In the genomic region with DNA sequence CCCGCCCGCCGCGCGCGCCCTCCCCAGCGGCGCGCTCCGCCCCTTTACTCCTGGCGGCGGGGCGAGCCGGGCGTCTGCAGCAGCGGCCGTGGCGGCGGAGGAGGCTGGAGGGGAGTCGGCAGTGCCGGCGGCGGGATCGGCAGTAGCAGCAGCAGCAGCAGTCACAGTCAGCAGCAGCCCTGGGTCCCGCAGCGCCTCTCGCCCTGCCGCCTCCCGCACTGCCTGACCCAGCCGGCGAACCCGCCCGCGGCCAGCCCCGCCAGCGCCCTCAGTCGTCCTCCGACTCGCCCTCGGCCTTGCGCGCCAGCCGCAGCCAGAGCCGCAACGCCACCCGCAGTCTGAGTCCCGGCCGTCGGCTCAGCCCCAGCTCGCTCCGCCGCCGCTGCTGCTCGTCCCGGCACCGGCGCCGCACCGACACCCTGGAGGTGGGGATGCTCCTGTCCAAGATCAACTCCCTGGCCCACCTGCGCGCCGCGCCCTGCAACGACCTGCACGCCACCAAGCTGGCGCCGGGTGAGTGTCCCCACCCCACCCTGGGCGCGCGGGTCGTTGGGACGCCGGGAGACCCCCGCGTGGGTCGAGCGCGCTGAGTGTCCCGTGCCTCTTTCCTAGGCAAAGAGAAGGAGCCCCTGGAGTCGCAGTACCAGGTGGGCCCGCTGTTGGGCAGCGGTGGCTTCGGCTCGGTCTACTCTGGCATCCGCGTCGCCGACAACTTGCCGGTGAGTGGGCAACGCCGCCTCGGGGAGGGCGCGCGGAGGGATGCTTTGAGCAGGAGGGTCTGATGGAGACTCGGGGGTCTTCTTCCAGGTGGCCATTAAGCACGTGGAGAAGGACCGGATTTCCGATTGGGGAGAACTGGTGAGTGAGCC, we compare ENCODE assay signal across 8 mouse cellular contexts. TPM values are rescaled to one million over a fixed set of nuclear protein-coding genes. Genes with fewer than 3 reads are reported as not detected.
DNase-seq lines count a peak whose midpoint lies in the region; ATAC-seq lines count a peak whose summit lies in the region.

Pim1 (plus strand) TSS at position 41 of the 869 bp plus-strand sequence.

- no peaks in the 10 kb centered on the region for H3K27me3 ChIP-seq in embryonic facial prominence, embryonic 14.5 days (replicated peaks; ENCODE audit: control insufficient read depth, insufficient read depth, low read length)
- no peaks in the 10 kb centered on the region for H3K27me3 ChIP-seq in heart, embryonic 15.5 days
- H3K27me3 ChIP-seq in limb, embryonic 11.5 days (ENCODE audit: control insufficient read depth, insufficient read depth, low read length): no peaks in the 10 kb centered on the region
- no peaks in the 10 kb centered on the region for H3K27me3 ChIP-seq in midbrain, embryonic 13.5 days

- DNase-seq in cerebellum, postnatal 4 days (ENCODE audit: low spot score in 2 of 2): peak; percentile 43 to 55
- DNase-seq in cerebellum, adult 9-11 months: no peak
- DNase-seq in ES-CJ7 (ENCODE audit: low read depth, low spot score): peak; percentile 39
- peak; percentile 53 for DNase-seq in embryonic facial prominence, embryonic 14.5 days (ENCODE audit: low spot score)
- DNase-seq in limb, embryonic 11.5 days (ENCODE audit: low spot score): peak; percentile 77
- DNase-seq in thymus, postnatal 10 days (ENCODE audit: low spot score in 2 of 2): peak; percentile 62 to 63

- WGBS in embryonic facial prominence, embryonic 14.5 days: 0% methylated on average over 29 of the region's 99 CpGs
- under 1% methylated on average over 76 of the region's 99 CpGs for WGBS in heart, embryonic 15.5 days
- under 1% methylated on average over 74 of the region's 99 CpGs for WGBS in limb, embryonic 11.5 days
- whole genome bisulfite sequencing in midbrain, embryonic 13.5 days: under 1% methylated on average over 63 of the region's 99 CpGs

- H3K4me3 ChIP-seq in embryonic facial prominence, embryonic 14.5 days (ENCODE audit: low read depth, low read length): peak within 1 kb of the TSS; percentile 96
- H3K4me3 ChIP-seq in heart, embryonic 15.5 days: peak within 1 kb of the TSS; percentile 89
- H3K4me3 ChIP-seq in limb, embryonic 11.5 days (ENCODE audit: low read depth, low read length): peak within 1 kb of the TSS; percentile 92
- H3K4me3 ChIP-seq in midbrain, embryonic 13.5 days (replicated peaks): peak within 1 kb of the TSS; percentile 90

- H3K9ac ChIP-seq in embryonic facial prominence, embryonic 14.5 days (ENCODE audit: low read depth, low read length): peak within 1 kb of the TSS; percentile 93
- H3K9ac ChIP-seq in heart, embryonic 15.5 days: peak within 1 kb of the TSS; percentile 98
- H3K9ac ChIP-seq in limb, embryonic 11.5 days (ENCODE audit: low read length): peak within 1 kb of the TSS; percentile 92
- peak within 1 kb of the TSS; percentile 91 for H3K9ac ChIP-seq in midbrain, embryonic 13.5 days (replicated peaks)

- H3K4me1 ChIP-seq in embryonic facial prominence, embryonic 14.5 days (ENCODE audit: control insufficient read depth, insufficient read depth, low read length): peaks cover 11% of the 10 kb centered on the region
- H3K4me1 ChIP-seq in heart, embryonic 15.5 days (replicated peaks): peaks cover 23% of the 10 kb centered on the region
- H3K4me1 ChIP-seq in limb, embryonic 11.5 days (ENCODE audit: control insufficient read depth, insufficient read depth, low read length): peaks cover 17% of the 10 kb centered on the region
- H3K4me1 ChIP-seq in midbrain, embryonic 13.5 days (replicated peaks): peaks cover 34% of the 10 kb centered on the region

- H3K9me3 ChIP-seq in embryonic facial prominence, embryonic 14.5 days (ENCODE audit: control insufficient read depth, low read length): no peaks in the 10 kb centered on the region
- no peaks in the 10 kb centered on the region for H3K9me3 ChIP-seq in heart, embryonic 15.5 days (replicated peaks)
- no peaks in the 10 kb centered on the region for H3K9me3 ChIP-seq in limb, embryonic 11.5 days (ENCODE audit: control insufficient read depth, low read length)
- H3K9me3 ChIP-seq in midbrain, embryonic 13.5 days: no peaks in the 10 kb centered on the region

- H3K36me3 ChIP-seq in embryonic facial prominence, embryonic 14.5 days (ENCODE audit: control insufficient read depth, insufficient read depth, low read length): peaks cover 15% of the 10 kb centered on the region
- peaks cover 15% of the 10 kb centered on the region for H3K36me3 ChIP-seq in heart, embryonic 15.5 days
- peaks cover 10% of the 10 kb centered on the region for H3K36me3 ChIP-seq in limb, embryonic 11.5 days (ENCODE audit: control insufficient read depth, insufficient read depth, low read length)
- peaks cover 13% of the 10 kb centered on the region for H3K36me3 ChIP-seq in midbrain, embryonic 13.5 days

- H3K4me2 ChIP-seq in embryonic facial prominence, embryonic 14.5 days (ENCODE audit: low read depth, low read length): peak within 1 kb of the TSS; percentile 97
- H3K4me2 ChIP-seq in heart, embryonic 15.5 days: peak within 1 kb of the TSS; percentile 84
- H3K4me2 ChIP-seq in limb, embryonic 11.5 days (ENCODE audit: low read depth, severe bottlenecking): peak within 1 kb of the TSS; percentile 87
- peak within 1 kb of the TSS; percentile 95 for H3K4me2 ChIP-seq in midbrain, embryonic 13.5 days (replicated peaks)

- H3K27ac ChIP-seq in embryonic facial prominence, embryonic 14.5 days (replicated peaks; ENCODE audit: low read depth, low read length): peak within 1 kb of the TSS; percentile 96
- peak within 1 kb of the TSS; percentile 94 for H3K27ac ChIP-seq in heart, embryonic 15.5 days
- peak within 1 kb of the TSS; percentile 88 for H3K27ac ChIP-seq in limb, embryonic 11.5 days (replicated peaks; ENCODE audit: low read depth, low read length)
- peak within 1 kb of the TSS; percentile 95 for H3K27ac ChIP-seq in midbrain, embryonic 13.5 days

- ATAC-seq in embryonic facial prominence, embryonic 14.5 days (ENCODE audit: low read depth): peak; percentile 41
- peak; percentile 8; the same call in 1 of the 2 replicates for ATAC-seq in heart, embryonic 15.5 days (replicated peaks; ENCODE audit: insufficient number of reproducible peaks, insufficient read depth, low FRiP score, low read depth)
- peak; percentile 75 for ATAC-seq in limb, embryonic 11.5 days (ENCODE audit: insufficient number of reproducible peaks, low FRiP score, low TSS enrichment, low read depth)
- peak; percentile 87 for ATAC-seq in midbrain, embryonic 13.5 days

RNA-seq across cellular contexts. Expression of gene Pim1, which starts in this region (rescaled TPM):
- polyA plus RNA-seq in embryonic facial prominence, embryonic 14.5 days (2014; fragmentation: Nextera tagmentation; extraction: Ambion mirVana): 10.7 and 13.6 TPM in 2 replicates
- polyA plus RNA-seq in heart, embryonic 15.5 days (2015; fragmentation: Nextera tagmentation; extraction: Ambion mirVana): 17.9 and 18.2 TPM in 2 replicates
- polyA plus RNA-seq in limb, embryonic 11.5 days (2014; fragmentation: Nextera tagmentation; extraction: Ambion mirVana): 19.1 and 21.5 TPM in 2 replicates
- 13.4 and 15.4 TPM in 2 replicates for polyA plus RNA-seq in midbrain, embryonic 13.5 days (2015; fragmentation: Nextera tagmentation; extraction: Ambion mirVana)

Comparison
In these comparisons a context has a peak if more than half of its experiments do, and no peak if none do; other contexts are left out.
1. ATAC-seq: peak in every context shown above with its lines; median percentile 87 in midbrain, embryonic 13.5 days; 75 in limb, embryonic 11.5 days; 41 in embryonic facial prominence, embryonic 14.5 days; 8 in heart, embryonic 15.5 days.